9 mouse cellular contexts compared by ENCODE assay signal in the genomic region with DNA sequence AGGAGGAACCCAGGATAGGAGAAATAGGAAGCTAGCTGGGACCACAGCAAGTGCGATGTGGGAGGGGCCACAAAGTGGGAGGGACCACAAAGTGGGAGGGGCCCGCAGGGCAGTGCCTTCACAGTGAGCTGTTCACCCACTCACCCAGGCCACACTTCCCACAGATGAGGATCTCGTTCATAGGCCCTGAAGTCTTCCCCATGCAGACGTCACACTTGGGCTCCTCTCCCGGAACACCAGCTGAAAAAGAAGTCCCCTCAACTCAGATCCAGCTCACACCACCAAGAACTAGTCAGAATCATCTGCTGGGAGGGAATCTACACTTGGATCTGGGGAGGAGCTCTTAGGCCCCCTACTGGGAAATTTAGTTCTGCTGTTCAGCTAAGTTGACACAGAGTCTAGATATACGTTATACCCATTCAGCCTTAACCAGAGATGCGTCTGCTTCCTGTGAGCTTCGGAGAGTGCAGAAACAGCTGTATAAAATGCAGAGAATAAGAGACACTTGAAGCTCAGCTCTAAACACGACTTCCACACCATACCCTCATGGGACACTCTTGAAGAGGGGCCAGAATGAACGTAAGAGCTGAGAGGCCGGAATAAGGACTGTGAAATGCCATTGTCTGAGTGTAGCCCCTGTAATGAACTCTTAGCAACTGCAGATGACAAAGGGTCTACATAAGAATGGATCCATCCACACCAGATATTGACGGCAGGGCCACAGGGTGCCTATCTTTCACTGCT. TPM values are rescaled to one million over a fixed set of nuclear protein-coding genes. Genes with fewer than 3 reads are reported as not detected.
DNase-seq lines count a peak whose midpoint lies in the region; ATAC-seq and TF ChIP-seq lines count a peak whose summit lies in the region.
"Had no signal": no experiment of that assay in that cellular context is flagged by ENCODE, and none has a peak within 500 bp of the region (broad histone marks: within the 10 kb centered on the region; RNA-seq: fewer than 3 reads in every experiment).

No protein-coding gene starts in this region.

- WGBS in kidney, postnatal 0 days, result 43% methylated on average over 12 of the region's 12 CpGs

- no peak overlapping the region for H3K27ac ChIP-seq in kidney, postnatal 0 days
- H3K27ac ChIP-seq: limb, embryonic 12.5 days had no signal

- H3K36me3 ChIP-seq in kidney, postnatal 0 days (ENCODE audit: insufficient read depth, low read length), result no peaks in the 10 kb centered on the region
- H3K36me3 ChIP-seq: limb, embryonic 12.5 days had no signal

- TF ChIP-seq CTCF in kidney, postnatal 0 days (IDR thresholded peaks at IDR 0.05; ENCODE audit: low read depth), result peak; percentile 47; the same call in 1 of the 2 replicates

- H3K9ac ChIP-seq in kidney, postnatal 0 days (ENCODE audit: low read depth, low read length), result no peak overlapping the region
- H3K9ac ChIP-seq: limb, embryonic 12.5 days had no signal

- DNase-seq in layer of hippocampus, adult 11-12 months (ENCODE audit: low spot score), result peak; percentile 32
- DNase-seq in layer of hippocampus, postnatal 25 days (ENCODE audit: extremely low spot score in 1 of 2, low spot score in 1 of 2), result no peak
- peak; percentile 44 for DNase-seq in MEL-GATA-1-ER (ENCODE audit: extremely low read depth, low read depth)
- peak; percentile 58 for DNase-seq in c-Kit-positive CD71-negative TER-119-negative erythroid progenitor cells, embryonic 14.5 days (ENCODE audit: low read depth)
- DNase-seq in kidney, postnatal 0 days (ENCODE audit: low spot score), result peak; percentile 66
- DNase-seq in monocyte, adult 2 months (ENCODE audit: low read depth in 1 of 2, low spot score in 2 of 2), result peak; percentile 48 to 80
- no peak for DNase-seq in retina, embryonic 14.5 days (ENCODE audit: low spot score)
- no peak for DNase-seq in cerebellum, postnatal 36 days

- H3K4me3 ChIP-seq in kidney, postnatal 0 days (replicated peaks; ENCODE audit: low read depth, low read length), result no peak overlapping the region
- H3K4me3 ChIP-seq: limb, embryonic 12.5 days had no signal

- no peak overlapping the region for H3K4me2 ChIP-seq in kidney, postnatal 0 days (ENCODE audit: low read length)
- H3K4me2 ChIP-seq: limb, embryonic 12.5 days had no signal

- ATAC-seq in kidney, postnatal 0 days (replicated peaks; ENCODE audit: low FRiP score, low read depth), result no peak

- H3K27me3 ChIP-seq in kidney, postnatal 0 days (ENCODE audit: insufficient read depth, low read length), result no peaks in the 10 kb centered on the region

- H3K4me1 ChIP-seq in kidney, postnatal 0 days (replicated peaks; ENCODE audit: insufficient read depth, low read length), result no peaks in the 10 kb centered on the region

- H3K9me3 ChIP-seq in kidney, postnatal 0 days (replicated peaks; ENCODE audit: low read length), result no peaks in the 10 kb centered on the region
- H3K9me3 ChIP-seq: limb, embryonic 12.5 days had no signal

RNA-seq across cellular contexts. Expression of a gene that starts 6.8 kb away (rescaled TPM):
- total RNA-seq in layer of hippocampus, postnatal 25 days (2021), result 1 to 10 TPM in 1 of 2 experiments, under 1 TPM in 1; 0.76 to 1.7 TPM
- 6.8 and 8.7 TPM in 2 replicates for polyA plus RNA-seq in kidney, postnatal 0 days (2015; fragmentation: Nextera tagmentation; extraction: Ambion mirVana)

RNA-seq across cellular contexts. Expression of a gene that starts 32.3 kb away (rescaled TPM):
- 10 to 100 TPM; 40.2 to 46.1 TPM for total RNA-seq in layer of hippocampus, postnatal 25 days (2021)
- 92.0 and 104 TPM in 2 replicates for polyA plus RNA-seq in kidney, postnatal 0 days (2015; fragmentation: Nextera tagmentation; extraction: Ambion mirVana)

RNA-seq across cellular contexts. Expression of a gene that starts 32.8 kb away (rescaled TPM):
- under 1 TPM; 0.44 to 0.49 TPM for total RNA-seq in layer of hippocampus, postnatal 25 days (2021)
- 19.0 and 19.3 TPM in 2 replicates for polyA plus RNA-seq in kidney, postnatal 0 days (2015; fragmentation: Nextera tagmentation; extraction: Ambion mirVana)

RNA-seq across cellular contexts. Expression of a gene that starts 54.5 kb away (rescaled TPM):
- total RNA-seq in layer of hippocampus, postnatal 25 days (2021), result 1 to 10 TPM; 1.7 to 3.3 TPM
- 18.6 and 20.6 TPM in 2 replicates for polyA plus RNA-seq in kidney, postnatal 0 days (2015; fragmentation: Nextera tagmentation; extraction: Ambion mirVana)

Comparison
In these comparisons a context has a peak if more than half of its experiments do, and no peak if none do; other contexts are left out.
1. DNase-seq: peak in layer of hippocampus, adult 11-12 months (single experiment), MEL-GATA-1-ER (single experiment), c-Kit-positive CD71-negative TER-119-negative erythroid progenitor cells, embryonic 14.5 days (single experiment), kidney, postnatal 0 days (single experiment) and monocyte, adult 2 months (2 of 2); none in layer of hippocampus, postnatal 25 days (0 of 2), retina, embryonic 14.5 days (single experiment) and cerebellum, postnatal 36 days (0 of 2).